Mouse (Mus musculus): Measurements from ENCODE around the gene Ncf2. TPM values are rescaled to one million over a fixed set of nuclear protein-coding genes. Genes with fewer than 3 reads are reported as not detected.
"Not testable (repeated sequence)": the region's sequence is repeated elsewhere in the genome, so short reads cannot be mapped to it uniquely, and the experiment has no call there.

Gene Ncf2
- polyA plus RNA-seq, 1 experiment from 2014 or later = 3.4 TPM

DNA sequence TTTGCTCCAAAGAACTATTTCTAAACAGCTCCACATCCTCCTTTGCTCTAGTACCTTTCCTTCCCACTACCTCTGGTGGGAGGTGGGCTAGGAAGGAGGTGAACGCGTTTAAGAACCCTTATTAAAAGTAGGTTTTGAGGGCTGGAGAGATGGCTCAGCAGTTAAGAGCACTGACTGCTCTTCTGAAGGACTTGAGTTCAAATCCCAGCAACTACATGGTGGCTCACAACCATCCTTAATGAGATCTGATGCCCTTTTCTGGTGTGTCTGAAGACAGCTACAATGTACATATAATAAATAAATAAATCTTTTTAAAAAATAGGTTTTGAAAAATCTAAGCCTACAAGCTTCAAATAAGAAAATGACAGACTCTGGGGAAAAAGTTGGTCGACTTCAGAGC lies 14.5 kb upstream of the Ncf2 start:
- ATAC-seq (ENCODE audit: low FRiP score); H3K4me1 ChIP-seq: not testable (repeated sequence)

DNA sequence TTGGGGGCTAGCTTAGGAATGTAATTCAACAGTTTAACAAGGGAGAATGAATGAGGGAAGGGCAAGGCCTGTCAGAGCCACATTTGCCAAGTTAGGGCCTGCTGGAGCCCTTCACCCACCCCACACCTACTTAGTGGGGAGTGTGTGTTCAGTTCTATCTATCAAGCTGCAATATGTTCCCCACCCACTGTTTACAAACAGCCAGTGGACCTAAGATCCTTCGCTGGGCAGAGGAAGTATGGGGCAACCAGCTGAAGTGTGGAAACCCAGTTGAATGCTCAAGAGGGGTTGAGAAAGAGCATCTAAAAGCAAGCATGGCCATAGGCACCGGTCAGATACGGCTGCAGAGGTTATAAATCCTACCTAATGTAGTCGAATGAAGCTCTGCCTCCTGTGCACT lies 13.0 kb upstream of the Ncf2 start:
- Histone ChIP-seq H3K36me3 (no peaks in the 10 kb centered on the region), H3K27ac (replicated peaks) (no peak overlapping the region), H3K4me3 (replicated peaks) (no peak overlapping the region), H3K4me2 (no peak overlapping the region), H3K9ac (replicated peaks) (no peak overlapping the region), H3K27me3 (replicated peaks) (no peaks in the 10 kb centered on the region), H3K9me3 (replicated peaks) (no peaks in the 10 kb centered on the region), H3K4me1 (0 out of 2 replicates have a peak, but pooled peaks cover 5% of the 10 kb centered on the region)
- ATAC-seq (ENCODE audit: low FRiP score) = no peak
- 91% methylated on average over 4 of the region's 4 CpGs for WGBS

More for the DNA sequence above, 14.5 kb upstream of the Ncf2 start:
- H3K36me3 ChIP-seq; H3K4me3 ChIP-seq (replicated peaks); H3K4me2 ChIP-seq; H3K9me3 ChIP-seq (replicated peaks); H3K27ac ChIP-seq (replicated peaks); H3K27me3 ChIP-seq (replicated peaks); H3K9ac ChIP-seq (replicated peaks): not testable (repeated sequence)
- 90% methylated on average over 3 of the region's 3 CpGs for WGBS

DNA sequence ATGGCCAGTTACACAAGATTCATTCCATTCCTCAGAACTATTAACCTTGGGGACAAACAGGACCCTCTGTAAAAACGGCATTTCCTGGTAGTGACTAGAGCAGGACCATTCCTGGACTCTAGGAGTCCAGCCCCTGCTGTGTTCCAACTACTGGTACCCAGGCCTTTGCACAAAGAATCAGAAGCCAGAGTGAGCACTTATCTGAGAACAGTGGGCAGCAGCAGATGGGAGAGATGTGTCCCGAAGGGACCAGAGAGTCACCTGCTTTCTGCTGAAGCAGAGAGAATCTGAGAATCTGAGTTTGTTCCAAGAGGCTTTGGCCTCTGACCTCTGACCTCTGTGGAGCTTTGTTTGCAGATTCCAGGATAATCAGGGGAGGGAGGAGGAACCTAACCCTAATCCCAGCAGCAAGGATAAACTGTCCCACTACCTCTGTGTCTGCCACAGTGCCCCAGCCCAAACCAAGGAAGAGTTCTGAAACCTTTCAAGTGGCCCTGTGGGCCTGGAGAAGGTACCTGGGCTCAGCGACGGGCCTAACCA lies 11.8 kb upstream of the Ncf2 start:
- no peak overlapping the region for H3K4me2 ChIP-seq
- H3K27me3 ChIP-seq (replicated peaks) = no peaks in the 10 kb centered on the region
- H3K36me3 ChIP-seq = no peaks in the 10 kb centered on the region
- no peak overlapping the region for H3K27ac ChIP-seq (replicated peaks)
- H3K4me3 ChIP-seq (replicated peaks) = no peak overlapping the region
- peaks cover 12% of the 10 kb centered on the region for H3K4me1 ChIP-seq
- no peak for ATAC-seq (ENCODE audit: low FRiP score)
- WGBS = 48% methylated on average over 4 of the region's 4 CpGs
- H3K9ac ChIP-seq (replicated peaks) = no peak overlapping the region
- no peaks in the 10 kb centered on the region for H3K9me3 ChIP-seq (replicated peaks)

DNA sequence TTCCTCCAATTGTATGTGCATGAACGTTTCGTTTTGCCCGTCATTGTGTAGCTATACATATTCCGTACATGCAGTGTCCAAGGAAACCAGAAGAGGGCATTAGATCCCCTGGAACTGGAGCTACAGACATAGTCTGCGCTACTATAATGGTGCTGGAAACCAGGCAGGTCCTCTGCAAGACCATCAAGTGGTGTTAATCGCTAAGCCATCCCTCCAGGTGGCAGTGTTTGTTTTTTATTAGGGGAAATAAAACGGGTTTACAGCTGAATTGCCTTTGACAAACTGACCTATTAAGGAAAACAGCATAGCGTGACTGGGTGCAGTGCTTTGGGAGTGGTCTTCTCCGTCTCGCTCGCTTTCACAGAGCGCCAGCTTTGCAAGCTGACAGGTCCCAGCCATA lies 9.7 kb upstream of the Ncf2 start:
- Histone ChIP-seq H3K9me3 (replicated peaks) (no peaks in the 10 kb centered on the region), H3K4me1 (peaks cover 15% of the 10 kb centered on the region), H3K27me3 (replicated peaks) (no peaks in the 10 kb centered on the region), H3K4me2 (no peak overlapping the region; the same call in 1 of the 2 replicates), H3K27ac (replicated peaks) (no peak overlapping the region), H3K4me3 (replicated peaks) (no peak overlapping the region), H3K9ac (replicated peaks) (no peak overlapping the region), H3K36me3 (no peaks in the 10 kb centered on the region)
- ATAC-seq (ENCODE audit: low FRiP score) = no peak
- WGBS = 10% methylated on average over 12 of the region's 12 CpGs

DNA sequence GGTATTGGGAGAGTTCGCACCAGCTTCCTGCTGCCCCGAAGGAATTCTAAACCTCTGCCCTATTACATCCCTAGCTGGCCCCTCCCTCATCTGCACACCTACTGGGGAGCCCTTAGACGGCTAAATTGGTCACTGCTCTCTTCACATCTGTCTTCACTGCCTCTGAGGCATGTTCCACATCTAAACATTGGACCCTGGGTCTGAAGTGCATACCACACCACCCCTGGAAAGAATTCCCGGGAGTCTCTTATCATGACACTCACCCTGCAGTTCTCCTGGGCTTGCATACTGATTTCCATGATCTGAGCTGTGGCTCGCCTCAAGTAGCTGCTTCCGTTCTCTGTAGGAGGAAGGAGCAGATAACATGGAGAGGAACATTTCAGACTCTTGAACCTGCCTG lies 9.2 kb upstream of the Ncf2 start:
- no peak for ATAC-seq (ENCODE audit: low FRiP score)
- Histone ChIP-seq H3K36me3 (no peaks in the 10 kb centered on the region), H3K4me1 (peaks cover 15% of the 10 kb centered on the region), H3K4me3 (replicated peaks) (no peak overlapping the region), H3K9me3 (replicated peaks) (no peaks in the 10 kb centered on the region), H3K27me3 (replicated peaks) (no peaks in the 10 kb centered on the region), H3K4me2 (no peak overlapping the region), H3K9ac (replicated peaks) (no peak overlapping the region), H3K27ac (replicated peaks) (no peak overlapping the region)
- WGBS = 13% methylated on average over 6 of the region's 6 CpGs

DNA sequence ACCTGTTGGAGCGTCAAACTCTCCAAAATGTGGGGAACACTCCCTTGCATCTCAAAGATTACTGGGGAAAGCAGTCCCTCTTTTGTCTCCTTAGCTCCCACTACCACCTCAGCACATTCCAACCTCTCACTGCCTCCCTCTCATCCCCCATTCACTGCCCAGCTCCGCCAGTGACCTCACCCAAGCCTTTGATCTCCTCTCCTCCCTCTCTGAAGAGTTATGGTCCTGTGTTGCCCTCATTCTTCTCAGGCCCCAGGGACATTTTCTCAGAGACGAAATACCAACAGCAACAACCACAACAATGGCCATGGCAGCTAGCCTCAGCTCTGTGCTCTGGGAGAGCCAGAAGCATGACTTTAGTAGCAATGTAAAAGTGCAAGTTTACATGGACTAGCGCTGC lies 8.7 kb upstream of the Ncf2 start:
- Histone ChIP-seq H3K9me3 (replicated peaks) (no peaks in the 10 kb centered on the region), H3K27ac (replicated peaks) (no peak overlapping the region), H3K4me3 (replicated peaks) (no peak overlapping the region), H3K4me2 (no peak overlapping the region), H3K27me3 (replicated peaks) (no peaks in the 10 kb centered on the region), H3K36me3 (no peaks in the 10 kb centered on the region), H3K9ac (replicated peaks) (no peak overlapping the region), H3K4me1 (peaks cover 15% of the 10 kb centered on the region)
- no peak for ATAC-seq (ENCODE audit: low FRiP score)
- WGBS = 10% methylated on average over 4 of the region's 4 CpGs

DNA sequence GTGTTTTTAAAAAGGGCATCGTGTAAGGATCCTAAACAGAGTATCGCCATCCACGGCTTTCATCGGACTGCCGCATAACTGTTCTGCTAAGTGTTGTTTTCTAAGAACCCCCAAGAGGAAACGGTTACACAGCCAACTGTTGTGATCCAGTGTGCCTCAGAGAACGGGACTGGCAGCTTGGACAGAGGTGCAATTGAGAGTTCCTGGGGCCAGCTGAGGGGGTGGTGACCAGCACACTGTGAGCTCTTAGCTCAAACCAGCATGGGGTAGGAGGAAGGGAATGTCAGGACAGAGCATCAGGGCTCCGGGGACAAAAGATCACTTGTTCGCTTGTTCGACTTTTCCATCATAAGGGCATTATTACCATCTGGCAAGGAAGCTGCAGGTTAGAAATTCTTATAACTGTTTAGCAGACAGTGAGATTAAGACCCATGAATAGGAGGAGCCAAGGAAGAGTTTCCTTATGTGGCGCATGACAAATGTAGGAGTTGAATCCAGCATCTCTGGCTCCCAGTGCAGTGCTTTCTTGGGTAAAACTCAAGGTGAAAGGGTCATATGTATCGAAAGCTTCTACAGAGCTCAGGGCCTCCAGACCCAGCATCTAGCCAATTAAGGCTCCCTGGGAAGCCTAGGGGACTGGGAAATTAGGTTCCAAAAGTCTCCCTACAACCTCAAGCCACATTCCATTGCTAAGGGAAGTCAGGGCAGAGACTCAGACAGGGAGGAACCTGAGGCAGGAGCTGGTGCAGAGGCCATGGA lies 7.1 kb upstream of the Ncf2 start:
- H3K27me3 ChIP-seq (replicated peaks) = no peaks in the 10 kb centered on the region
- H3K36me3 ChIP-seq = no peaks in the 10 kb centered on the region
- 0 out of 2 replicates have a peak overlapping the region, but pooled peaks have one; percentile 23 for H3K9ac ChIP-seq (replicated peaks)
- H3K9me3 ChIP-seq (replicated peaks) = no peaks in the 10 kb centered on the region
- ATAC-seq (ENCODE audit: low FRiP score) = no peak
- no peak overlapping the region for H3K4me3 ChIP-seq (replicated peaks)
- no peak overlapping the region for H3K4me2 ChIP-seq
- H3K27ac ChIP-seq (replicated peaks) = no peak overlapping the region; the same call in 1 of the 2 replicates
- H3K4me1 ChIP-seq = peaks cover 15% of the 10 kb centered on the region
- WGBS = 17% methylated on average over 12 of the region's 12 CpGs

DNA sequence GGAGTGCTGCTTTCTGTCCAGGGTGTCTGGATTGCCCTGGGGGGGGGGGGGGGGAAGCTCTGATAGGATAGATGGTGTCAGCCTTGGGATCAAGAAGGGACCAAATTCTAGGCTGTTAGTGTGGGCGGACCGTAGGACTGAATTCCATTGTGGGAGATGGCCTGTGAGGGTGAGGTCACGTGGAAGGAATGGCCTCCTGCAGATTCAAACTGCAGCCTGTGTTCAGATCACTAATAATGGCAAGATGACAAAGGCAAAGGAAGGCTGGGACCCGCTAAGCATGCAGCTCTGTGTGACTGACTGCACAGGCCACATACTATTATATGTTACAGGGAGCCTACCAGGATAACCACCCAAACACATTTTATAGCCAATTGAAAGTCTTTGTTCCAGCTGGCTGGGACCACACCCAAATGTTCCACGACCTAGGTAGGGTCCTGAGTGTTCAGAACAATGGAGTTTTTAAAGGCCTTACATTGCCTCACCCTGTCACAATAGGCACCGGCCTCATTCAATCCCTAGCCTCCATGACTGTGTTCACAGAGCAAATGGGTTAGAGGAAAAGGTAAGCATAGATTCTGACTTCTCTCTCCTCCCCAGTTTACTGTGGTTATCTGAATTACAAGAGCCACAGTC lies 6.4 kb upstream of the Ncf2 start:
- no peaks in the 10 kb centered on the region for H3K36me3 ChIP-seq
- WGBS = 20% methylated on average over 6 of the region's 6 CpGs
- no peak overlapping the region for H3K4me3 ChIP-seq (replicated peaks)
- peaks cover 15% of the 10 kb centered on the region for H3K4me1 ChIP-seq
- H3K27ac ChIP-seq (replicated peaks) = no peak overlapping the region; the same call in 1 of the 2 replicates
- ATAC-seq (ENCODE audit: low FRiP score) = no peak
- no peaks in the 10 kb centered on the region for H3K27me3 ChIP-seq (replicated peaks)
- no peak overlapping the region for H3K9ac ChIP-seq (replicated peaks)
- no peaks in the 10 kb centered on the region for H3K9me3 ChIP-seq (replicated peaks)
- no peak overlapping the region for H3K4me2 ChIP-seq

DNA sequence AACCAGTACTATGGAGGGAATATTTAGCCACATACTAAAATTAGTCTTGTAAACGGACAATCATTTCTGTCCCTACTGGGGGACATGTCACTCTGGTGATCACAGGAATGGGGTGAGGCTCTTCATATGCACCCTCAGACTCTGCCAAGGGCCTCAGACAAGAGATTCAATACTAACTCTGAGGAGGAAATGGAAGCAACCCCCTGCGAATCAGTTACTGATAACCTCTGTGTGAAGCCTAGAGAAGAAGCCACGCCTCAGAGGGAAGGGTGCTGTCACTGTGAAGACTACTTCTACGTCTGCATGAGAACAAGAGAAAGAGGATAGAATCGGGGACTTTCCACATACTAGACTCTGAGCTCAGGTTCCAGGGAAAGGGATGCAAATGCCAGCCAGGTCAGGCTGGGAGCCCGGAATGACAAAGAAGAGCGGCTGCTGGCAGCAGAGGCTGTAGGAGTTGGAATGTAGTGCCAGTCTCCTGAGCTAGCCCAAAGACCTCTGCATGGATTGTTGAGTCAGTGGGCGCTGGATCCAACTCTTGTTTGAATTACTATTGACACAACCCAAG lies 4.2 kb upstream of the Ncf2 start:
- WGBS = 80% methylated on average over 8 of the region's 8 CpGs
- H3K4me1 ChIP-seq = peaks cover 22% of the 10 kb centered on the region
- H3K9me3 ChIP-seq (replicated peaks) = no peaks in the 10 kb centered on the region
- no peak overlapping the region for H3K4me3 ChIP-seq (replicated peaks)
- no peak overlapping the region for H3K27ac ChIP-seq (replicated peaks)
- H3K36me3 ChIP-seq = no peaks in the 10 kb centered on the region
- no peak overlapping the region for H3K4me2 ChIP-seq
- ATAC-seq (ENCODE audit: low FRiP score) = no peak
- no peak overlapping the region for H3K9ac ChIP-seq (replicated peaks)
- H3K27me3 ChIP-seq (replicated peaks) = no peaks in the 10 kb centered on the region

DNA sequence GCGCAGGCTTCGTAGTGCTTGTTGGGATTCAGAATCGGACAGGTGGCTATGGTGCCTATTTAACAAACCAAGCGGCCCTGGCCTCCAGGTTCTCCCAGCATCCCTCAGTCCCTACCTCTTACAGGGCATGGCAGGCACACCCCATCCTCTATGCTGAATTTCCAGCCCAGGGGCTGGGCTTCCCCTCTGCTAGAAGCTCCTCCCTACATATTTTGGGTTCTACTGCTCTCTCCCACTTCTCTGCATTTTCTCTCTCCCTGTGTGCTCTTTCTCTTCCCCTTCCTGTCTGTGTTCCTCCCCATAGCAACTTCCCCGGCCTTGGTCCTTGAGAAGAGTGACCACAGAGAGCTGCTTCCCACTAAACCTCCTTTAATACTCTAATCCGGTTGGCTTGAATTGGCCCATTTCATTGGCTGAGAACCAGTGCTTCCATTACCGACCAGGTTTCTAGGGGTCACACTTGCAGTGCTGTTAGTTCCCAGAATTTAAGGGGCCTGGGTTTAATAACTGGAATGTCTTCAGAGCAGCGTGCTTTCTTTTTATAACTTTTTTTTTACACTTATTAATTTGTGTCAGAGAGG lies 3.2 kb upstream of the Ncf2 start:
- H3K27ac ChIP-seq (replicated peaks) = no peak overlapping the region
- no peak overlapping the region for H3K9ac ChIP-seq (replicated peaks)
- no peaks in the 10 kb centered on the region for H3K9me3 ChIP-seq (replicated peaks)
- no peak overlapping the region for H3K4me2 ChIP-seq
- H3K4me3 ChIP-seq (replicated peaks) = no peak overlapping the region
- H3K27me3 ChIP-seq (replicated peaks) = no peaks in the 10 kb centered on the region
- 85% methylated on average over 8 of the region's 8 CpGs for WGBS
- peaks cover 17% of the 10 kb centered on the region for H3K4me1 ChIP-seq
- H3K36me3 ChIP-seq = no peaks in the 10 kb centered on the region
- no peak for ATAC-seq (ENCODE audit: low FRiP score)

DNA sequence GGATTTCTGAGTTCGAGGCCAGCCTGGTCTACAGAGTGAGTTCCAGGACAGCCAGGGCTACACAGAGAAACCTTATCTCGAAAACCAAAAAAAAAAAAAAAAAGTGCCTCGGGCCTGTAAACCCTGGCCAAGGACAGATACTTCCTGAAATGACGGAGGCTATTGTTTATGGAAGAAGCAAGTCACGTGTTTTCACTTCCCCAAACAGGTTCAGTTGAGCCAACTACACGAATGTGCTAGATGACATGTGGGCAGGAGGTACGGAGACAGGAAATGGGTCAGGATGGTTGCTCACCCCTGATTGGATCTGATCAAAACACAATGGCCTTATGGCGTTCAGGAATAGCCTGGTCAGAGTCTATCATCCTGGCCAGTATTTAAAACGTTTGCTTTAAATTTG lies 1.9 kb upstream of the Ncf2 start:
- 84% methylated on average over 9 of the region's 9 CpGs for WGBS

More for the DNA sequence above, 1.9 kb upstream of the Ncf2 start:
- Histone ChIP-seq H3K4me3 (replicated peaks) (no peak overlapping the region), H3K9ac (replicated peaks) (no peak overlapping the region), H3K27ac (replicated peaks) (no peak overlapping the region), H3K4me2 (no peak overlapping the region), H3K4me1 (0 out of 2 replicates have a peak, but pooled peaks cover 10% of the 10 kb centered on the region), H3K9me3 (replicated peaks) (no peaks in the 10 kb centered on the region), H3K27me3 (replicated peaks) (no peaks in the 10 kb centered on the region), H3K36me3 (no peaks in the 10 kb centered on the region)
- ATAC-seq (ENCODE audit: low FRiP score) = no peak
